20 mouse cellular contexts compared by ENCODE assay signal in genomic region chr5:48483112-48483511, GRCm38 (mm10).
DNase-seq lines count a peak whose midpoint lies in the region; ATAC-seq and TF ChIP-seq lines count a peak whose summit lies in the region.
"Had no signal": no experiment of that assay in that cellular context is flagged by ENCODE, and none has a peak within 500 bp of the region (broad histone marks: within the 10 kb centered on the region; RNA-seq: fewer than 3 reads in every experiment).

No protein-coding gene starts in this region.

- H3K4me1 ChIP-seq in intestine, embryonic 15.5 days (replicated peaks), result no peaks in the 10 kb centered on the region
- no peaks in the 10 kb centered on the region for H3K4me1 ChIP-seq in intestine, postnatal 0 days (replicated peaks; ENCODE audit: control insufficient read depth, insufficient read depth, low read length)
- no peaks in the 10 kb centered on the region for H3K4me1 ChIP-seq in intestine, embryonic 16.5 days (ENCODE audit: control insufficient read depth, insufficient read depth, low read length)

- no peak for DNase-seq in c-Kit-positive CD71-positive TER-119-positive erythroid progenitor cells, embryonic 14.5 days (ENCODE audit: low spot score)
- DNase-seq: adrenal gland, adult 2 months; adrenal gland, adult 8-10 months; adrenal gland, postnatal 10 days; adrenal gland, postnatal 14 days; adrenal gland, postnatal 25 days; adrenal gland, postnatal 36 days; B cell, adult 2 months; cerebellum, adult 11 months; cerebellum, adult 11-12 months; cerebellum, adult 18-20 months; cerebellum, adult 2 months had no signal

- H3K9me3 ChIP-seq in intestine, embryonic 15.5 days, result no peaks in the 10 kb centered on the region
- no peaks in the 10 kb centered on the region for H3K9me3 ChIP-seq in intestine, postnatal 0 days (ENCODE audit: control insufficient read depth)
- no peaks in the 10 kb centered on the region for H3K9me3 ChIP-seq in intestine, embryonic 16.5 days (ENCODE audit: control insufficient read depth, low read length)
- H3K9me3 ChIP-seq: G1E had no signal

- no peak overlapping the region for H3K27ac ChIP-seq in intestine, embryonic 15.5 days
- H3K27ac ChIP-seq in intestine, postnatal 0 days (ENCODE audit: low read depth, low read length), result no peak overlapping the region
- H3K27ac ChIP-seq in intestine, embryonic 16.5 days (ENCODE audit: low read length), result no peak overlapping the region

- no peak overlapping the region for H3K9ac ChIP-seq in intestine, embryonic 15.5 days
- H3K9ac ChIP-seq in intestine, postnatal 0 days (ENCODE audit: low read depth, low read length), result no peak overlapping the region
- H3K9ac ChIP-seq in intestine, embryonic 16.5 days (ENCODE audit: low read depth, low read length), result no peak overlapping the region

- H3K27me3 ChIP-seq in intestine, embryonic 15.5 days (replicated peaks), result no peaks in the 10 kb centered on the region
- H3K27me3 ChIP-seq in intestine, postnatal 0 days (replicated peaks; ENCODE audit: control insufficient read depth, insufficient read depth, low read length), result no peaks in the 10 kb centered on the region
- no peaks in the 10 kb centered on the region for H3K27me3 ChIP-seq in intestine, embryonic 16.5 days (replicated peaks; ENCODE audit: control insufficient read depth, insufficient read depth, low read length)
- H3K27me3 ChIP-seq: CH12.LX had no signal

- no peak for TF ChIP-seq CTCF in intestine, postnatal 0 days (IDR thresholded peaks at IDR 0.05; ENCODE audit: low read depth)

- no peak overlapping the region for H3K4me3 ChIP-seq in intestine, embryonic 15.5 days (replicated peaks)
- H3K4me3 ChIP-seq in intestine, postnatal 0 days (ENCODE audit: low read depth, low read length), result no peak overlapping the region
- no peak overlapping the region for H3K4me3 ChIP-seq in intestine, embryonic 16.5 days (ENCODE audit: low read length)

- ATAC-seq in intestine, embryonic 15.5 days, result peak; percentile 59
- ATAC-seq in intestine, postnatal 0 days, result no peak
- peak; percentile 56; the same call in 1 of the 2 replicates for ATAC-seq in intestine, embryonic 16.5 days
- ATAC-seq: activated CD4-positive, CD25-positive, alpha-beta regulatory T cell, adult 4 months; CD4-positive, CD25-positive, alpha-beta regulatory T cell, adult 4 months; Patski had no signal

- no peaks in the 10 kb centered on the region for H3K36me3 ChIP-seq in intestine, embryonic 15.5 days
- no peaks in the 10 kb centered on the region for H3K36me3 ChIP-seq in intestine, postnatal 0 days (ENCODE audit: control insufficient read depth, insufficient read depth)
- H3K36me3 ChIP-seq in intestine, embryonic 16.5 days (ENCODE audit: control insufficient read depth, insufficient read depth, low read length), result no peaks in the 10 kb centered on the region
- H3K36me3 ChIP-seq: G1E had no signal

- WGBS in intestine, embryonic 15.5 days, result 75% methylated on average over 2 of the region's 2 CpGs
- WGBS in intestine, postnatal 0 days, result 49% methylated on average over 2 of the region's 2 CpGs
- 70% methylated on average over 2 of the region's 2 CpGs for WGBS in intestine, embryonic 16.5 days

- H3K4me2 ChIP-seq in intestine, embryonic 15.5 days (replicated peaks), result no peak overlapping the region
- H3K4me2 ChIP-seq in intestine, postnatal 0 days (replicated peaks; ENCODE audit: low read depth), result no peak overlapping the region
- H3K4me2 ChIP-seq in intestine, embryonic 16.5 days (ENCODE audit: low read depth, low read length), result no peak overlapping the region
